In the genomic region with DNA sequence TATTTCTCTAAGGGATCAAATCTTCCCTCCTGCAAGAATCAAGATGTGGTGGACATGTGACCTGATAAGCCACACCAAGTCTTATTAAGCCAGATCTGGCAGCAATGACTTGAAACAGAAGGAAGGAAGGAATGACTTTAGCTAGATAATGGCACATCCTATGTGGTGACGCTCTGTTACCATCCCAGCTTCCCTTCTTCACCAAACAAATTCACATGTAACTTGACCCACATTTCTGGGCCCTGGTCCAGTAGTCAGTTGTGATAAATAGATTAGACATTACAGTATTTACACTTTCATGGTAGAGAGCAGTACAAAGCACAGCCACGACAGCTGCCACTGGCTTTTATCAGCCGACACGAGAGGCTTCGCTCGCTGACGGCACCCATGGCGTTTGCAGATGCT, we compare ENCODE assay signal across 22 mouse cellular contexts. TPM values are rescaled to one million over a fixed set of nuclear protein-coding genes. Genes with fewer than 3 reads are reported as not detected.
DNase-seq lines count a peak whose midpoint lies in the region; ATAC-seq and TF ChIP-seq lines count a peak whose summit lies in the region.
"Had no signal": no experiment of that assay in that cellular context is flagged by ENCODE, and none has a peak within 500 bp of the region (broad histone marks: within the 10 kb centered on the region; RNA-seq: fewer than 3 reads in every experiment).

No protein-coding gene starts in this region.

- no peak for ATAC-seq in activated CD4-positive, CD25-positive, alpha-beta regulatory T cell, adult 4 months
- ATAC-seq: midbrain, embryonic 15.5 days had no signal

- TF ChIP-seq POLR2A in MEL (IDR thresholded peaks at IDR 0.05; ENCODE audit: control insufficient read depth in 1 of 2, insufficient read depth in 1 of 2, low read depth in 1 of 2, low read length in 2 of 2, poor library complexity in 1 of 2) = no peak
- no peak for TF ChIP-seq POLR2A in cerebellum, adult 2 months (IDR thresholded peaks at IDR 0.05; ENCODE audit: borderline replicate concordance, insufficient read depth, low read length)

- H3K27ac ChIP-seq in MEL (ENCODE audit: control insufficient read depth, low read depth, low read length) = peak overlapping the region; percentile 50
- H3K27ac ChIP-seq in cerebellum, adult 2 months (ENCODE audit: insufficient read depth, low read length) = no peak overlapping the region
- H3K27ac ChIP-seq: forebrain, embryonic 12.5 days; hindbrain, embryonic 12.5 days; limb, embryonic 13.5 days; liver, embryonic 14.5 days; midbrain, embryonic 15.5 days; neural tube, embryonic 15.5 days had no signal

- DNase-seq in heart, postnatal 4 days = peak; percentile 28
- DNase-seq in heart, postnatal 14 days = no peak
- DNase-seq in 416B (ENCODE audit: low read depth) (peak; percentile 98), MEL (ENCODE audit: low read depth, low spot score) (peak; percentile 81)
- DNase-seq in lung, postnatal 10 days = peak; percentile 63
- DNase-seq in spleen, postnatal 36 days (ENCODE audit: low spot score in 2 of 2) = no peak
- DNase-seq in cerebellum, adult 2 months = no peak
- DNase-seq: cerebellum, adult 18-20 months; cerebellum, postnatal 36 days; gastrocnemius, postnatal 10 days; heart, adult 11 months; kidney, postnatal 4 days; layer of hippocampus, adult 9-11 months; thymus, adult 2 months had no signal

- WGBS in cerebellum, adult 2 months = 75% methylated on average over 8 of the region's 8 CpGs

- H3K9ac ChIP-seq in MEL (ENCODE audit: control insufficient read depth, low read depth, low read length, poor library complexity, severe bottlenecking) = no peak overlapping the region
- H3K9ac ChIP-seq: forebrain, embryonic 12.5 days; hindbrain, embryonic 12.5 days; limb, embryonic 13.5 days; liver, embryonic 14.5 days; midbrain, embryonic 15.5 days; neural tube, embryonic 15.5 days had no signal

- TF ChIP-seq EP300 in MEL (IDR thresholded peaks at IDR 0.05; ENCODE audit: low read depth in 1 of 2, low read length in 2 of 2) = peak; percentile 69 to 78

- H3K27me3 ChIP-seq in MEL (ENCODE audit: control insufficient read depth in 1 of 2, insufficient read depth in 2 of 2, low read length in 2 of 2) = no peaks in the 10 kb centered on the region
- no peaks in the 10 kb centered on the region for H3K27me3 ChIP-seq in cerebellum, adult 2 months (ENCODE audit: control insufficient read depth, insufficient read depth, low read length)
- H3K27me3 ChIP-seq: forebrain, embryonic 12.5 days; hindbrain, embryonic 12.5 days; limb, embryonic 13.5 days; megakaryocyte, embryonic 14.5 days; midbrain, embryonic 15.5 days; neural tube, embryonic 15.5 days had no signal

- TF ChIP-seq CTCF in MEL (IDR thresholded peaks at IDR 0.05 in 2 of 3, conservative IDR thresholded peaks at IDR 0.05 in 1 of 3; ENCODE audit: control insufficient read depth in 1 of 3, insufficient read depth in 1 of 3, low read depth in 2 of 3, low read length in 3 of 3, poor library complexity in 1 of 3, severe bottlenecking in 1 of 3) = no peak
- no peak for TF ChIP-seq CTCF in cerebellum, adult 2 months (IDR thresholded peaks at IDR 0.05; ENCODE audit: borderline replicate concordance, insufficient read depth, low read depth, low read length)

- no peak for TF ChIP-seq RAD21 in MEL (IDR thresholded peaks at IDR 0.05; ENCODE audit: low read depth, low read length)

- intact Hi-C loops in heart, postnatal 14 days (cut with DNase I) = no loop called here

- peaks cover 15 to 32% of the 10 kb centered on the region in 2 experiments for H3K4me1 ChIP-seq in MEL (ENCODE audit: control insufficient read depth in 1 of 2, insufficient read depth in 2 of 2, low read length in 2 of 2)
- no peaks in the 10 kb centered on the region; the same call in 1 of the 2 replicates for H3K4me1 ChIP-seq in cerebellum, adult 2 months (ENCODE audit: control insufficient read depth, insufficient read depth, low read length)
- H3K4me1 ChIP-seq: forebrain, embryonic 12.5 days; hindbrain, embryonic 12.5 days; limb, embryonic 13.5 days; midbrain, embryonic 15.5 days; neural tube, embryonic 15.5 days had no signal

- no peaks in the 10 kb centered on the region for H3K79me2 ChIP-seq in MEL (ENCODE audit: control insufficient read depth, insufficient read depth, low read length, poor library complexity)

- no peak overlapping the region for H3K4me3 ChIP-seq in MEL (ENCODE audit: control insufficient read depth in 1 of 2, insufficient read depth in 1 of 2, low read depth in 2 of 2, low read length in 2 of 2)
- no peak overlapping the region for H3K4me3 ChIP-seq in cerebellum, adult 2 months (replicated peaks; ENCODE audit: insufficient read depth, low read depth, low read length)
- H3K4me3 ChIP-seq: forebrain, embryonic 12.5 days; hindbrain, embryonic 12.5 days; limb, embryonic 13.5 days; megakaryocyte, embryonic 14.5 days; midbrain, embryonic 15.5 days; neural tube, embryonic 15.5 days had no signal

- H3K9me3 ChIP-seq in MEL (replicated peaks; ENCODE audit: insufficient read depth, low read length) = no peaks in the 10 kb centered on the region
- H3K9me3 ChIP-seq: forebrain, embryonic 12.5 days; hindbrain, embryonic 12.5 days; limb, embryonic 13.5 days; megakaryocyte, embryonic 14.5 days; midbrain, embryonic 15.5 days; neural tube, embryonic 15.5 days had no signal

- peaks cover 0 to 17% of the 10 kb centered on the region in 2 experiments; a peak in 2 of 4 replicates for H3K36me3 ChIP-seq in MEL (ENCODE audit: control insufficient read depth in 1 of 2, insufficient read depth in 2 of 2, low read length in 2 of 2)

TF ChIP-seq in MEL, 35 proteins besides CTCF, POLR2A, EP300 and RAD21:
- TF ChIP-seq JUND (IDR thresholded peaks at IDR 0.05; ENCODE audit: low read depth, low read length) (no peak), ZC3H11A (IDR thresholded peaks at IDR 0.05; ENCODE audit: low read depth, low read length) (no peak), GABPA (IDR thresholded peaks at IDR 0.05; ENCODE audit: low read depth, low read length) (no peak), NRF1 (IDR thresholded peaks at IDR 0.05; ENCODE audit: insufficient read depth, low read depth, low read length, poor library complexity, severe bottlenecking) (no peak), MXI1 (IDR thresholded peaks at IDR 0.05; ENCODE audit: low read depth, low read length) (peak; percentile 56; the same call in 1 of the 2 replicates), MAZ (IDR thresholded peaks at IDR 0.05; ENCODE audit: low read depth, low read length) (no peak), USF2 (IDR thresholded peaks at IDR 0.05; ENCODE audit: borderline replicate concordance in 1 of 2, insufficient read depth in 1 of 2, low read depth in 1 of 2, low read length in 2 of 2) (peak in 1 of 2 experiments; percentile 68; a peak in 2 of 4 replicates), TCF12 (IDR thresholded peaks at IDR 0.05; ENCODE audit: low read depth, low read length) (peak; percentile 71), POLR2AphosphoS5 (IDR thresholded peaks at IDR 0.05; ENCODE audit: borderline replicate concordance, low read depth, low read length) (no peak), KAT2A (conservative IDR thresholded peaks at IDR 0.05; ENCODE audit: low read depth, low read length) (no peak; the same call in 1 of the 2 replicates), USF1 (IDR thresholded peaks at IDR 0.05; ENCODE audit: low read depth, low read length) (peak; percentile 91), MYC (IDR thresholded peaks at IDR 0.05; ENCODE audit: low read depth, low read length) (no peak), RCOR1 (IDR thresholded peaks at IDR 0.05; ENCODE audit: low read depth, low read length) (peak; percentile 29; the same call in 1 of the 2 replicates), MAX (IDR thresholded peaks at IDR 0.05; ENCODE audit: low read length) (peak; percentile 53; the same call in 1 of the 2 replicates), ZNF384 (IDR thresholded peaks at IDR 0.05; ENCODE audit: low read depth, low read length) (no peak), SMC3 (IDR thresholded peaks at IDR 0.05; ENCODE audit: low read depth, low read length) (no peak), CHD1 (IDR thresholded peaks at IDR 0.05; ENCODE audit: low read depth, low read length) (no peak), E2F4 (IDR thresholded peaks at IDR 0.05; ENCODE audit: borderline replicate concordance, low read depth, low read length) (no peak), ETS1 (IDR thresholded peaks at IDR 0.05; ENCODE audit: low read depth, low read length) (peak; percentile 83), SIN3A (IDR thresholded peaks at IDR 0.05; ENCODE audit: low read length) (peak; percentile 50; the same call in 1 of the 2 replicates), ZMIZ1 (IDR thresholded peaks at IDR 0.05; ENCODE audit: low read depth, low read length) (no peak), GATA1 (IDR thresholded peaks at IDR 0.05; ENCODE audit: low read depth, low read length) (peak; percentile 64; the same call in 1 of the 2 replicates), MYB (IDR thresholded peaks at IDR 0.05; ENCODE audit: low read depth, low read length) (no peak), BHLHE40 (IDR thresholded peaks at IDR 0.05; ENCODE audit: borderline replicate concordance, low read depth, low read length) (peak; percentile 36; the same call in 1 of the 2 replicates), ELF1 (IDR thresholded peaks at IDR 0.05; ENCODE audit: low read depth, low read length) (no peak), ZKSCAN1 (IDR thresholded peaks at IDR 0.05; ENCODE audit: low read depth, low read length) (no peak)

RNA-seq across cellular contexts. Expression of a gene that starts 25.3 kb away (rescaled TPM):
- total RNA-seq in heart, postnatal 4 days (2021) = 10 to 100 TPM; 13.7 to 15.2 TPM
- 10 to 100 TPM; 13.7 to 17.8 TPM for total RNA-seq in heart, postnatal 14 days (2021)
- total RNA-seq in MEL (2012; rRNA removed) = 0.59 and 0.69 TPM in 2 replicates
- polyA plus RNA-seq in MEL (2012; ENCODE audit: insufficient read depth in 1 of 2, insufficient read length in 2 of 2, low read depth in 1 of 2, low replicate concordance in 2 of 2, missing spikeins in 1 of 2) = 1 to 10 TPM in 1 of 2 experiments, not detected in 1; 4.1 TPM
- polyA plus RNA-seq in activated CD4-positive, CD25-positive, alpha-beta regulatory T cell, adult 4 months (2017; shearing (Covaris generic)) = 10 to 100 TPM; 59.8 to 83.1 TPM
- 35.8 and 44.7 TPM in 2 replicates for polyA plus RNA-seq in cerebellum, adult 2 months (2012; rRNA removed)

Comparison
In these comparisons a context has a peak if more than half of its experiments do, and no peak if none do; other contexts are left out.
1. DNase-seq: peak in heart, postnatal 4 days (single experiment), 416B (single experiment), MEL (single experiment) and lung, postnatal 10 days (single experiment); none in heart, postnatal 14 days (0 of 2), spleen, postnatal 36 days (0 of 2) and cerebellum, adult 2 months (0 of 2).